Mouse (Mus musculus) liver, embryonic 14.5 days (tissue): Measurements from ENCODE around the gene Tmem132b.

Experiments
- CTCF ChIP-seq: IDR thresholded peaks from 2 replicates; pipeline ENCODE4 v1.5.1; 2016; ENCODE audit warnings: antibody characterized with exemption, low read depth, control low read depth
- EP300 ChIP-seq: IDR thresholded peaks from 2 replicates; pipeline ENCODE4 v1.6.1; 2016; ENCODE audit warnings: antibody characterized with exemption, low read depth

- TF ChIP-seq CTCF: no peak
- TF ChIP-seq EP300: no peak
Measured at GRCm38 (mm10) chr5:125758506-125758905, 226.9 kb downstream of the Tmem132b start.
